Mouse (Mus musculus) MEL (cell line): ENCODE measurements around the gene Echs1. TPM values are rescaled to one million over a fixed set of nuclear protein-coding genes. Genes with fewer than 3 reads are reported as not detected.

ENCODE experiments used
- DNase-seq: peaks from one replicate; pipeline ENCODE4 v3.0.0; 2011; ENCODE audit warnings: low read depth, low spot score
- H3K27ac ChIP-seq: 2 replicates; pipeline ENCODE4 v1.5.1; 2012; ENCODE audit warnings: low read depth, mild to moderate bottlenecking, control low read depth, low read length, moderate library complexity; ENCODE audit not compliant: control insufficient read depth
- H3K27me3 ChIP-seq, 2 experiments: fragments of 150-350 bp in 1 of 2; sonication (generic) in 1 of 2; 2 replicates each; pipeline ENCODE4 v1.6.1; 2012; ENCODE audit warnings: low read length in 2 of 2, mild to moderate bottlenecking in 2 of 2, improper control_type of control experiment in 1 of 2, moderate library complexity in 1 of 2; ENCODE audit not compliant: insufficient read depth in 2 of 2, control insufficient read depth in 1 of 2
- H3K36me3 ChIP-seq, 2 experiments: 2 replicates each; pipeline ENCODE4 v1.6.1; 2012 to 2014; ENCODE audit warnings: low read length in 2 of 2, improper control_type of control experiment in 1 of 2, inconsistent platforms in 1 of 2, mild to moderate bottlenecking in 1 of 2; ENCODE audit not compliant: insufficient read depth in 2 of 2, control insufficient read depth in 1 of 2
- H3K4me1 ChIP-seq, 2 experiments: fragments of 150-350 bp in 1 of 2; sonication (generic) in 1 of 2; 2 replicates each; pipeline ENCODE4 v1.6.1; 2012; ENCODE audit warnings: low read length in 2 of 2, improper control_type of control experiment in 1 of 2, mild to moderate bottlenecking in 1 of 2; ENCODE audit not compliant: insufficient read depth in 2 of 2, control insufficient read depth in 1 of 2
- H3K4me3 ChIP-seq, 2 experiments: fragments of 150-350 bp in 1 of 2; sonication (generic) in 1 of 2; 2 replicates each; pipeline ENCODE4 v1.5.1; 2012; ENCODE audit warnings: low read depth in 2 of 2, low read length in 2 of 2, mild to moderate bottlenecking in 2 of 2, moderate library complexity in 2 of 2, control low read depth in 1 of 2, improper control_type of control experiment in 1 of 2; ENCODE audit not compliant: control insufficient read depth in 1 of 2, insufficient read depth in 1 of 2
- H3K79me2 ChIP-seq: 2 replicates; pipeline ENCODE4 v1.6.1; 2012; ENCODE audit warnings: mild to moderate bottlenecking, low read length, moderate library complexity; ENCODE audit not compliant: control insufficient read depth, poor library complexity, insufficient read depth
- H3K9ac ChIP-seq: 2 replicates; pipeline ENCODE4 v1.6.1; 2012; ENCODE audit warnings: low read depth, mild to moderate bottlenecking, control low read depth, low read length, moderate library complexity; ENCODE audit not compliant: control insufficient read depth, poor library complexity, severe bottlenecking
- H3K9me3 ChIP-seq: fragments of 150-350 bp; sonication (generic); replicated peaks from 2 replicates; pipeline ENCODE4 v1.6.1; 2012; ENCODE audit warnings: mild to moderate bottlenecking, low read length, improper control_type of control experiment, moderate library complexity; ENCODE audit not compliant: insufficient read depth
- BHLHE40 ChIP-seq: IDR thresholded peaks from 2 replicates; pipeline ENCODE4 v1.6.1; 2012; ENCODE audit warnings: low read depth, mild to moderate bottlenecking, inconsistent platforms, low read length, improper control_type of control experiment, borderline replicate concordance
- CHD2 ChIP-seq: IDR thresholded peaks from 2 replicates; pipeline ENCODE4 v1.6.1; 2011; ENCODE audit warnings: low read length, improper control_type of control experiment
- CTCF ChIP-seq, 3 experiments: IDR thresholded peaks in 2 of 3; conservative IDR thresholded peaks in 1 of 3; 2 replicates each; pipeline ENCODE4 v1.5.1; 2011 to 2012; ENCODE audit warnings: low read length in 3 of 3, low read depth in 2 of 3, mild to moderate bottlenecking in 2 of 3, improper control_type of control experiment in 1 of 3, inconsistent platforms in 1 of 3, mixed read lengths in 1 of 3, moderate library complexity in 1 of 3; ENCODE audit not compliant: control insufficient read depth in 1 of 3, insufficient read depth in 1 of 3, poor library complexity in 1 of 3, severe bottlenecking in 1 of 3
- ELF1 ChIP-seq: IDR thresholded peaks from 2 replicates; pipeline ENCODE4 v1.6.1; 2014; ENCODE audit warnings: low read depth, mild to moderate bottlenecking, inconsistent platforms, low read length, improper control_type of control experiment, moderate library complexity
- GATA1 ChIP-seq: IDR thresholded peaks from 2 replicates; pipeline ENCODE4 v1.6.1; 2011; ENCODE audit warnings: low read depth, low read length, improper control_type of control experiment
- HCFC1 ChIP-seq: IDR thresholded peaks from 2 replicates; pipeline ENCODE4 v1.6.1; 2012; ENCODE audit warnings: low read depth, mild to moderate bottlenecking, inconsistent platforms, low read length, improper control_type of control experiment, moderate library complexity
- MAX ChIP-seq: IDR thresholded peaks from 2 replicates; pipeline ENCODE4 v1.6.1; 2011; ENCODE audit warnings: low read length, improper control_type of control experiment
- MXI1 ChIP-seq: IDR thresholded peaks from 2 replicates; pipeline ENCODE4 v1.6.1; 2011; ENCODE audit warnings: mild to moderate bottlenecking, low read depth, low read length, improper control_type of control experiment
- POLR2A ChIP-seq, 2 experiments: IDR thresholded peaks; 2 replicates each; pipeline ENCODE4 v1.6.1; 2011 to 2012; ENCODE audit warnings: low read length in 2 of 2, mild to moderate bottlenecking in 2 of 2, control low read depth in 1 of 2, improper control_type of control experiment in 1 of 2, low read depth in 1 of 2, moderate library complexity in 1 of 2; ENCODE audit not compliant: control insufficient read depth in 1 of 2, insufficient read depth in 1 of 2, poor library complexity in 1 of 2
- SIN3A ChIP-seq: IDR thresholded peaks from 2 replicates; pipeline ENCODE4 v1.6.1; 2012; ENCODE audit warnings: low read length, improper control_type of control experiment, inconsistent platforms
- TAL1 ChIP-seq: IDR thresholded peaks from 2 replicates; pipeline ENCODE4 v1.6.1; 2012; ENCODE audit warnings: mild to moderate bottlenecking, inconsistent platforms, low read length, moderate library complexity, mixed read lengths
- UBTF ChIP-seq: IDR thresholded peaks from 2 replicates; pipeline ENCODE4 v1.6.1; 2012; ENCODE audit warnings: low read depth, mild to moderate bottlenecking, inconsistent platforms, low read length, improper control_type of control experiment, moderate library complexity, borderline replicate concordance; ENCODE audit not compliant: insufficient read depth
- USF1 ChIP-seq: IDR thresholded peaks from 2 replicates; pipeline ENCODE4 v1.6.1; 2014; ENCODE audit warnings: low read depth, mild to moderate bottlenecking, inconsistent platforms, low read length, improper control_type of control experiment, moderate library complexity
- USF2 ChIP-seq, 2 experiments: IDR thresholded peaks; 2 replicates each; pipeline ENCODE4 v1.6.1; 2011 to 2012; ENCODE audit warnings: improper control_type of control experiment in 2 of 2, low read length in 2 of 2, borderline replicate concordance in 1 of 2, inconsistent platforms in 1 of 2, low read depth in 1 of 2, mild to moderate bottlenecking in 1 of 2; ENCODE audit not compliant: insufficient read depth in 1 of 2
- ZC3H11A ChIP-seq: IDR thresholded peaks from 2 replicates; pipeline ENCODE4 v1.6.1; 2012; ENCODE audit warnings: low read depth, mild to moderate bottlenecking, inconsistent platforms, low read length, improper control_type of control experiment
- ZMIZ1 ChIP-seq: IDR thresholded peaks from 2 replicates; pipeline ENCODE4 v1.6.1; 2012; ENCODE audit warnings: low read depth, mild to moderate bottlenecking, inconsistent platforms, low read length, improper control_type of control experiment, moderate library complexity
- ZNF384 ChIP-seq: IDR thresholded peaks from 2 replicates; pipeline ENCODE4 v1.6.1; 2012; ENCODE audit warnings: low read depth, mild to moderate bottlenecking, inconsistent platforms, low read length, improper control_type of control experiment
- polyA plus RNA-seq, 2 experiments: library from polyadenylated mRNA; stranded (reverse) in 1 of 2; unstranded in 1 of 2; fragments of >175 nt in 1 of 2; fragments of >200 nt in 1 of 2; gene quantifications; 2 replicates each; pipeline versions ENCODE4 v1.2.1 to v1.2.4; 2012; ENCODE audit warnings: low replicate concordance in 2 of 2, low read depth in 1 of 2; ENCODE audit not compliant: insufficient read length in 2 of 2, insufficient read depth in 1 of 2, missing spikeins in 1 of 2
- total RNA-seq: library from RNA; depleted of rRNA; stranded (reverse); fragments of 300-350 nt; gene quantifications from 2 replicates; pipeline ENCODE4 v1.2.3, GENCODE M21; 2012

Gene Echs1
- total and polyA plus RNA-seq, 3 experiments: 22.8 to 47.7 TPM; not detected in 1

DNA sequence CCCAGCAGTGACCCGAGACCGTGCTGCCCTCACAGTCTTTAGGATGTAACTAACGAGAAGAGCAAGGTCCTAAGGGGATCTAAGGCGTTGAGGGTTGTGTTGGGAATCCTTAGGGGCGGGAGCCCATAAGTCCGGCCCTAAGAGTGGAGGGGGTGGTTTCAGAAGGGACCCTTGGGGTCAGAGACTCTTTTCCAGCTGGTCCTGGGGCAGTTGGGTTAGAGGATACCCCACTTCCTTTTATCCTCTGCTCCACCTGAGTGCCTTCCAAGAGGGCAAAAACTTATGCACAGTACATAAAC lies 54.5 kb downstream of the Echs1 start:
- Histone ChIP-seq H3K36me3 (no peaks in the 10 kb centered on the region), H3K9me3 (no peaks in the 10 kb centered on the region), H3K9ac (no peak overlapping the region), H3K27ac (no peak overlapping the region), H3K79me2 (no peaks in the 10 kb centered on the region), H3K4me1 (no peaks in the 10 kb centered on the region), H3K4me3 (no peak overlapping the region), H3K27me3 (no peaks in the 10 kb centered on the region; a peak in 1 of 4 replicates)
- no peak for DNase-seq
- TF ChIP-seq MAX: no peak
- TF ChIP-seq POLR2A (IDR thresholded peaks at IDR 0.05; ENCODE audit: control insufficient read depth in 1 of 2, insufficient read depth in 1 of 2, low read depth in 1 of 2, low read length in 2 of 2, poor library complexity in 1 of 2): no peak
- TF ChIP-seq UBTF: no peak
- no peak for TF ChIP-seq GATA1
- TF ChIP-seq TAL1: no peak
- no peak for TF ChIP-seq ZMIZ1
- no peak for TF ChIP-seq USF2 (IDR thresholded peaks at IDR 0.05; ENCODE audit: borderline replicate concordance in 1 of 2, insufficient read depth in 1 of 2, low read depth in 1 of 2, low read length in 2 of 2)

DNA sequence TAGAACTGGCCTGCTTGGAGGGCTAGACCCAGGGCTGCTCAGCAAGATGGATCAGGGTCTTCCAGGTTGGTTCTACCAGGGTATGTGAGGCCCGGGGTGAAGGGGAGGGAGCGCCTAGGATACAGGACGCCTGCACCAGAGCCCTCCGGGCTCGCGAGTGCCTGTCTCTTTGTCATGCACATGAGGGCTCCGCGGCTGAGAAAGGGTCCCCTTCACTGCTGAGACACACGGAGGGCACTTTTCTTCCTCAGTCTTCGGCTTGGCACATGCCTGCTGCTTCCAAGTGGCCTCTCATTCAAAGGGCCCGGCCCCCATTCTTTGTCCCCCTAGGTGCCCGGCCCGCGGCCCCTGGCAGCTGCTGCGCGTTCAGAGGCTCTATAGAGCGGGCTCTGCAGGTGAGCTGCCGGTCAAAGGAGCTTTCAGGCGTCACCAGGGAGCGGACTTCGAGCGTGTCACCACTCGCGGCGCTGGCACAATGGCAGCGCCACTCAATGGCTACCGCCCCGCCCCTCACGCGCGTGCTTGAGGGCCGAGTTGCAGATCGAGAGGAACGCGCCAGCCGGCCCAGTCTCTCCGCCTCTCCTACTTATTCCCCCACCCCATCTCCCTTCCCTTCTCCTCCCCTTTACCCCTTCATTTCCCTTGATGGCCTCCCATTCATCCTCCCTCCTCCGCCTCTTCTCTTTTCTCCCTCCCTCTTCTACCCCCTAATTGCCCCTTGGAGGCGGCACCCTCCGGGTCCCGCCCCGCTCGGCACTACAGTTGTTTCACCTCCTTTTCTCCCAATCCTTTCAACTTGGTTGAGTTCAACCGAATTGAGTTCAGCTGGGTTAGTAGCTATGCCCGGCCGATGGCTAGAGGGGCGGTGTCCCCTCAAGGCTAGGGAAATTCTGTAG lies 55.1 kb downstream of the Echs1 start:
- Histone ChIP-seq H3K9me3 (no peaks in the 10 kb centered on the region), H3K9ac (no peak overlapping the region), H3K4me3 (no peak overlapping the region), H3K36me3 (no peaks in the 10 kb centered on the region), H3K4me1 (no peaks in the 10 kb centered on the region), H3K27me3 (no peaks in the 10 kb centered on the region; a peak in 1 of 4 replicates), H3K27ac (no peak overlapping the region), H3K79me2 (no peaks in the 10 kb centered on the region)
- DNase-seq: no peak
- TF ChIP-seq ZNF384: no peak
- TF ChIP-seq CTCF (IDR thresholded peaks at IDR 0.05 in 2 of 3, conservative IDR thresholded peaks at IDR 0.05 in 1 of 3; ENCODE audit: control insufficient read depth in 1 of 3, insufficient read depth in 1 of 3, low read depth in 2 of 3, low read length in 3 of 3, poor library complexity in 1 of 3, severe bottlenecking in 1 of 3): no peak
- TF ChIP-seq USF2 (IDR thresholded peaks at IDR 0.05; ENCODE audit: borderline replicate concordance in 1 of 2, insufficient read depth in 1 of 2, low read depth in 1 of 2, low read length in 2 of 2): no peak
- TF ChIP-seq UBTF: no peak
- no peak for TF ChIP-seq ELF1
- no peak for TF ChIP-seq USF1
- TF ChIP-seq BHLHE40: no peak
- no peak for TF ChIP-seq ZC3H11A
- TF ChIP-seq SIN3A: no peak
- no peak for TF ChIP-seq MXI1
- TF ChIP-seq CHD2: no peak
- no peak for TF ChIP-seq HCFC1
